Mouse (Mus musculus): ENCODE results near the gene Cdc6. TPM values are rescaled to one million over a fixed set of nuclear protein-coding genes. Genes with fewer than 3 reads are reported as not detected.

Cdc6 gene
- total and polyA plus RNA-seq, 3 experiments, result 56.9 to 104 (median 69.4) TPM

DNA sequence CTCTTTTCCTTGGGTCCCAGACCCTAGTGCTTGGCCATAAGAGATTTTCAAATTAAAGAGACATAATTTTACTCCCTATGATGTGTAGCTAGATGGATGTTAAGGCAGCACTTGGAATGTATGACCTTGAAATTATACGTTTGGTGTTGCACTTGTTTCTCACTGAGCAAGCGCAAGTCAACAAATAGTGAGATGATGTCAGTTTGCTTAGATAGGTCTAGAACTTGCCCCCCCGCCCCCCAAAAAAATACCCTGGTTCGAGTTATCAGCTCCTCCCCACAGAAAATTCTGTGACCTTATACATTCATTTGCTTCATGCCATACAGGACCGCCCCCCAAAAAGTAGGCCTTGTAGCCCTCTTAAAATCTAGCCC is 551 bp upstream of the Cdc6 start:
- TF ChIP-seq MYB (IDR thresholded peaks at IDR 0.05; ENCODE audit: low read depth, low read length) (peak; percentile 58; the same call in 1 of the 2 replicates), MAX (IDR thresholded peaks at IDR 0.05; ENCODE audit: low read length) (no peak), TAL1 (IDR thresholded peaks at IDR 0.05; ENCODE audit: low read length) (no peak), GABPA (IDR thresholded peaks at IDR 0.05; ENCODE audit: low read depth, low read length) (no peak), POLR2AphosphoS2 (IDR thresholded peaks at IDR 0.05; ENCODE audit: low read length) (no peak), EP300 (IDR thresholded peaks at IDR 0.05; ENCODE audit: low read depth in 1 of 2, low read length in 2 of 2) (peak in 1 of 2 experiments; percentile 45; a peak in 1 of 4 replicates), JUND (IDR thresholded peaks at IDR 0.05; ENCODE audit: low read depth, low read length) (no peak), MAZ (IDR thresholded peaks at IDR 0.05; ENCODE audit: low read depth, low read length) (no peak), CHD2 (IDR thresholded peaks at IDR 0.05; ENCODE audit: low read length) (no peak), NRF1 (IDR thresholded peaks at IDR 0.05; ENCODE audit: insufficient read depth, low read depth, low read length, poor library complexity, severe bottlenecking) (peak; percentile 73), RCOR1 (IDR thresholded peaks at IDR 0.05; ENCODE audit: low read depth, low read length) (no peak), ZMIZ1 (IDR thresholded peaks at IDR 0.05; ENCODE audit: low read depth, low read length) (peak; percentile 34)

DNA sequence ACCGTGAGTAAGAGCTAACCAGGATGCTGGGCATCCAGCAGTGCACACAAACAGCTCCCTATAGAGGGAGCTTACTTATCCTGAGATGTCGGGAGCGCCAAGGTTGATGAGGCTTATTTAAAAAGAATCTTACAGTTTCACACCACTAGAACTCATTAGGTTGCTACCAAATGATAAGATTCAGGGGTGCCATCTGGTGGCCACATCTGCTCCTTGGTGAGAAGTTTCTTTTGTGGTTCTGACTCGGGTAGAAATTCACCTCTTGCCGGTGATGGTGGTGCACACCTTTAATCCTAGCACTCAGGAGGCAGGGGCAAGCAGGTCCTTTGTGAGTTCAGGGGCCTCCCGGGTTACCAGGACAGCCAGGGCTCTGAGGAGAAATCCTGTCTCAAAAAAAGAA is 2.1 kb downstream of the Cdc6 start:
- Histone ChIP-seq H3K79me2 (ENCODE audit: control insufficient read depth, insufficient read depth, low read length, poor library complexity) (peaks cover 44% of the 10 kb centered on the region), H3K27me3 (ENCODE audit: control insufficient read depth in 1 of 2, insufficient read depth in 2 of 2, low read length in 2 of 2) (no peaks in the 10 kb centered on the region), H3K9me3 (replicated peaks; ENCODE audit: insufficient read depth, low read length) (no peaks in the 10 kb centered on the region), H3K27ac (ENCODE audit: control insufficient read depth, low read depth, low read length) (peak overlapping the region; percentile 89), H3K9ac (ENCODE audit: control insufficient read depth, low read depth, low read length, poor library complexity, severe bottlenecking) (peak overlapping the region; percentile 87), H3K36me3 (ENCODE audit: control insufficient read depth in 1 of 2, insufficient read depth in 2 of 2, low read length in 2 of 2) (peaks cover 28 to 62% of the 10 kb centered on the region in 2 experiments), H3K4me3 (ENCODE audit: control insufficient read depth in 1 of 2, insufficient read depth in 1 of 2, low read depth in 2 of 2, low read length in 2 of 2) (peak overlapping the region; percentile 62 to 83), H3K4me1 (ENCODE audit: control insufficient read depth in 1 of 2, insufficient read depth in 2 of 2, low read length in 2 of 2) (peaks cover 33 to 59% of the 10 kb centered on the region in 2 experiments)
- DNase-seq (ENCODE audit: low read depth, low spot score), result peak; percentile 88
- TF ChIP-seq GATA1 (IDR thresholded peaks at IDR 0.05; ENCODE audit: low read depth, low read length) (peak; percentile 56), UBTF (IDR thresholded peaks at IDR 0.05; ENCODE audit: borderline replicate concordance, insufficient read depth, low read depth, low read length) (no peak), JUND (IDR thresholded peaks at IDR 0.05; ENCODE audit: low read depth, low read length) (no peak), MAX (IDR thresholded peaks at IDR 0.05; ENCODE audit: low read length) (peak; percentile 70), MYC (IDR thresholded peaks at IDR 0.05; ENCODE audit: low read depth, low read length) (peak; percentile 52; the same call in 1 of the 2 replicates), POLR2A (IDR thresholded peaks at IDR 0.05; ENCODE audit: control insufficient read depth in 1 of 2, insufficient read depth in 1 of 2, low read depth in 1 of 2, low read length in 2 of 2, poor library complexity in 1 of 2) (no peak), ZC3H11A (IDR thresholded peaks at IDR 0.05; ENCODE audit: low read depth, low read length) (peak; percentile 72), SIN3A (IDR thresholded peaks at IDR 0.05; ENCODE audit: low read length) (peak; percentile 87), BHLHE40 (IDR thresholded peaks at IDR 0.05; ENCODE audit: borderline replicate concordance, low read depth, low read length) (peak; percentile 47; the same call in 1 of the 2 replicates), ETS1 (IDR thresholded peaks at IDR 0.05; ENCODE audit: low read depth, low read length) (peak; percentile 68; the same call in 1 of the 2 replicates), SMC3 (IDR thresholded peaks at IDR 0.05; ENCODE audit: low read depth, low read length) (peak; percentile 87), HCFC1 (IDR thresholded peaks at IDR 0.05; ENCODE audit: low read depth, low read length) (peak; percentile 53), CTCF (IDR thresholded peaks at IDR 0.05 in 2 of 3, conservative IDR thresholded peaks at IDR 0.05 in 1 of 3; ENCODE audit: control insufficient read depth in 1 of 3, insufficient read depth in 1 of 3, low read depth in 2 of 3, low read length in 3 of 3, poor library complexity in 1 of 3, severe bottlenecking in 1 of 3) (peak; percentile 51 to 89 (median 51)), TCF12 (IDR thresholded peaks at IDR 0.05; ENCODE audit: low read depth, low read length) (peak; percentile 58; the same call in 1 of the 2 replicates), CHD1 (IDR thresholded peaks at IDR 0.05; ENCODE audit: low read depth, low read length) (no peak; the same call in 1 of the 2 replicates), TAL1 (IDR thresholded peaks at IDR 0.05; ENCODE audit: low read length) (peak; percentile 80), ZNF384 (IDR thresholded peaks at IDR 0.05; ENCODE audit: low read depth, low read length) (0 out of 2 replicates have a peak, but pooled peaks have one; percentile 20), RCOR1 (IDR thresholded peaks at IDR 0.05; ENCODE audit: low read depth, low read length) (peak; percentile 68; the same call in 1 of the 2 replicates), TBP (IDR thresholded peaks at IDR 0.05; ENCODE audit: low read depth, low read length) (peak; percentile 58; the same call in 1 of the 2 replicates), EP300 (IDR thresholded peaks at IDR 0.05; ENCODE audit: low read depth in 1 of 2, low read length in 2 of 2) (peak in 1 of 2 experiments; percentile 63; a peak in 2 of 4 replicates), MAZ (IDR thresholded peaks at IDR 0.05; ENCODE audit: low read depth, low read length) (peak; percentile 65; the same call in 1 of the 2 replicates), MXI1 (IDR thresholded peaks at IDR 0.05; ENCODE audit: low read depth, low read length) (peak; percentile 73), MYB (IDR thresholded peaks at IDR 0.05; ENCODE audit: low read depth, low read length) (no peak), ZKSCAN1 (IDR thresholded peaks at IDR 0.05; ENCODE audit: low read depth, low read length) (no peak), POLR2AphosphoS2 (IDR thresholded peaks at IDR 0.05; ENCODE audit: low read length) (no peak), ZMIZ1 (IDR thresholded peaks at IDR 0.05; ENCODE audit: low read depth, low read length) (no peak), KAT2A (conservative IDR thresholded peaks at IDR 0.05; ENCODE audit: low read depth, low read length) (no peak)

More for the DNA sequence above, 551 bp upstream of the Cdc6 start:
- DNase-seq (ENCODE audit: low read depth, low spot score), result no peak
- Histone ChIP-seq H3K9me3 (replicated peaks; ENCODE audit: insufficient read depth, low read length) (no peaks in the 10 kb centered on the region), H3K79me2 (ENCODE audit: control insufficient read depth, insufficient read depth, low read length, poor library complexity) (peaks cover 31% of the 10 kb centered on the region), H3K9ac (ENCODE audit: control insufficient read depth, low read depth, low read length, poor library complexity, severe bottlenecking) (peak overlapping the region; percentile 39), H3K27me3 (ENCODE audit: control insufficient read depth in 1 of 2, insufficient read depth in 2 of 2, low read length in 2 of 2) (no peaks in the 10 kb centered on the region), H3K27ac (ENCODE audit: control insufficient read depth, low read depth, low read length) (peak overlapping the region; percentile 84), H3K4me1 (ENCODE audit: control insufficient read depth in 1 of 2, insufficient read depth in 2 of 2, low read length in 2 of 2) (peaks cover 37 to 71% of the 10 kb centered on the region in 2 experiments), H3K4me3 (ENCODE audit: control insufficient read depth in 1 of 2, insufficient read depth in 1 of 2, low read depth in 2 of 2, low read length in 2 of 2) (peak overlapping the region; percentile 7 to 17; a peak in 3 of 4 replicates), H3K36me3 (ENCODE audit: control insufficient read depth in 1 of 2, insufficient read depth in 2 of 2, low read length in 2 of 2) (peaks cover 9 to 67% of the 10 kb centered on the region in 2 experiments; a peak in 3 of 4 replicates)

Measured in MEL (cell line).